Mouse (Mus musculus): Measurements from ENCODE around the gene Pik3cb. TPM values are rescaled to one million over a fixed set of nuclear protein-coding genes. Genes with fewer than 3 reads are reported as not detected.
A peak's percentile ranks its signal among the peaks of the same experiment; 100 is the strongest.

Pik3cb gene
- total RNA-seq, 1 experiment = 10.2 TPM

DNA sequence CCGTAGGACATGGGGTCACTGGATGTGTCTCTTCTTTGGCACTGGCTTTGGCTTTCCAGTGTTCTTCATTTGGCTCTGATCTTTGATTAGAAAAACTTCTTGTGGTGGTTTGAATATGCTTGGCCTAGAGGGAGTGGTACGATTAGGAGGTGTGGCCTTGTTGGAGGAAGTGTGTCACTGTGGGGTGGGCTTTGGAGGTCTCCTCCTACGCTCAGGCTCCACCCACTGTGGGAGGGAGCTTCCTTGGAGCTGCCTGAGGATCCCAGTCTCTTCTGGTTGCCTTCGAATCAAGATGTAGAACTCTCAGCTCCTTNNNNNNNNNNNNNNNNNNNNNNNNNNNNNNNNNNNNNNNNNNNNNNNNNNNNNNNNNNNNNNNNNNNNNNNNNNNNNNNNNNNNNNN, 118.7 kb downstream of the Pik3cb start:
- in situ Hi-C loops (cut with MboI; ENCODE audit: low sequenced_read_pairs in 2 of 2, unreplicated experiment in 2 of 2) = no loop called here
- no peak for TF ChIP-seq ZC3H11A (IDR thresholded peaks at IDR 0.05; ENCODE audit: borderline replicate concordance, low read depth, low read length)
- no peak for TF ChIP-seq CHD2 (IDR thresholded peaks at IDR 0.05; ENCODE audit: low read depth, low read length)
- TF ChIP-seq HCFC1 (IDR thresholded peaks at IDR 0.05; ENCODE audit: borderline replicate concordance, insufficient read depth, low read length) = no peak
- no peak for TF ChIP-seq MAFK (IDR thresholded peaks at IDR 0.05; ENCODE audit: insufficient read depth, low read depth, low read length)
- TF ChIP-seq ZNF384 (IDR thresholded peaks at IDR 0.05; ENCODE audit: low read depth, low read length) = no peak

GRCm38 (mm10) chr9:99021166-99021565, 119.3 kb downstream of the Pik3cb start:
- no peak overlapping the region for H3K4me3 ChIP-seq (ENCODE audit: insufficient read depth in 1 of 2, low read depth in 1 of 2, low read length in 2 of 2, poor library complexity in 1 of 2, severe bottlenecking in 1 of 2)
- in situ Hi-C loops (cut with MboI; ENCODE audit: low sequenced_read_pairs in 2 of 2, unreplicated experiment in 2 of 2) = no loop called here
- peaks cover 0 to 5% of the 10 kb centered on the region in 2 experiments; a peak in 1 of 4 replicates for H3K4me1 ChIP-seq (ENCODE audit: control insufficient read depth in 2 of 2, insufficient read depth in 2 of 2, low read length in 2 of 2, poor library complexity in 1 of 2)
- TF ChIP-seq HCFC1 (IDR thresholded peaks at IDR 0.05; ENCODE audit: borderline replicate concordance, insufficient read depth, low read length) = no peak
- no peak for TF ChIP-seq MAFK (IDR thresholded peaks at IDR 0.05; ENCODE audit: insufficient read depth, low read depth, low read length)
- TF ChIP-seq CHD2 (IDR thresholded peaks at IDR 0.05; ENCODE audit: low read depth, low read length) = no peak
- TF ChIP-seq ZC3H11A (IDR thresholded peaks at IDR 0.05; ENCODE audit: borderline replicate concordance, low read depth, low read length) = no peak
- no peak for TF ChIP-seq ZNF384 (IDR thresholded peaks at IDR 0.05; ENCODE audit: low read depth, low read length)
- H3K27ac ChIP-seq (ENCODE audit: insufficient read depth, low read depth, low read length, poor library complexity, severe bottlenecking) = no peak overlapping the region
- DNase-seq (ENCODE audit: low read depth, low spot score) = no peak
- H3K9ac ChIP-seq (ENCODE audit: insufficient read depth, low read depth, low read length, poor library complexity, severe bottlenecking) = no peak overlapping the region
- no peaks in the 10 kb centered on the region for H3K36me3 ChIP-seq (ENCODE audit: control insufficient read depth, insufficient read depth, low read length, poor library complexity, severe bottlenecking)
- H3K9me3 ChIP-seq (ENCODE audit: control insufficient read depth, insufficient read depth, low read depth, low read length) = no peaks in the 10 kb centered on the region

More for the DNA sequence above, 118.7 kb downstream of the Pik3cb start:
- no peak overlapping the region for H3K4me3 ChIP-seq (ENCODE audit: insufficient read depth in 1 of 2, low read depth in 1 of 2, low read length in 2 of 2, poor library complexity in 1 of 2, severe bottlenecking in 1 of 2)
- H3K27ac ChIP-seq (ENCODE audit: insufficient read depth, low read depth, low read length, poor library complexity, severe bottlenecking) = no peak overlapping the region
- no peaks in the 10 kb centered on the region for H3K9me3 ChIP-seq (ENCODE audit: control insufficient read depth, insufficient read depth, low read depth, low read length)
- H3K36me3 ChIP-seq (ENCODE audit: control insufficient read depth, insufficient read depth, low read length, poor library complexity, severe bottlenecking) = no peaks in the 10 kb centered on the region
- H3K9ac ChIP-seq (ENCODE audit: insufficient read depth, low read depth, low read length, poor library complexity, severe bottlenecking) = no peak overlapping the region
- peaks cover 0 to 5% of the 10 kb centered on the region in 2 experiments; a peak in 1 of 4 replicates for H3K4me1 ChIP-seq (ENCODE audit: control insufficient read depth in 2 of 2, insufficient read depth in 2 of 2, low read length in 2 of 2, poor library complexity in 1 of 2)
- DNase-seq (ENCODE audit: low read depth, low spot score) = peak; percentile 37

DNA sequence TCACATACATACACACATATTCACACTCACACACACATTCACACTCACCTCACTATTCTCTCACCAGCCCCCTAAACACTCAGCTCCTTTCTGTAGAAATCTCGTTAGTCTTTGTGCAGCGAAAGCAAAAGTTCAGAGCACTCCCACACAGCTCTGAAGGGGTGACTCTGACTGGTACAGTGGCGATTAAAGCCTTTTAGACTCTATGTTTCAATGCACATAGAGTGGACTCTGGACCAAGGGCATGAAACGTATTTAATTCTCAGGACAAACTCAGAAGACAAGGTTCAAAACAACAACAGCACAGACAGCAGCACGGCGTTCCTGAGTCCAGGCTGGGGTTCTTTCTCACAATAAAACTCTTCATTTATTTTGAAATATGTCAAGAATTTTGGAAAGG, 122.7 kb downstream of the Pik3cb start:
- Histone ChIP-seq H3K27ac (ENCODE audit: insufficient read depth, low read depth, low read length, poor library complexity, severe bottlenecking) (no peak overlapping the region), H3K9ac (ENCODE audit: insufficient read depth, low read depth, low read length, poor library complexity, severe bottlenecking) (no peak overlapping the region), H3K36me3 (ENCODE audit: control insufficient read depth, insufficient read depth, low read length, poor library complexity, severe bottlenecking) (no peaks in the 10 kb centered on the region), H3K4me1 (ENCODE audit: control insufficient read depth in 2 of 2, insufficient read depth in 2 of 2, low read length in 2 of 2, poor library complexity in 1 of 2) (peaks cover 0 to 5% of the 10 kb centered on the region in 2 experiments; a peak in 1 of 4 replicates), H3K4me3 (ENCODE audit: insufficient read depth in 1 of 2, low read depth in 1 of 2, low read length in 2 of 2, poor library complexity in 1 of 2, severe bottlenecking in 1 of 2) (no peak overlapping the region), H3K9me3 (ENCODE audit: control insufficient read depth, insufficient read depth, low read depth, low read length) (no peaks in the 10 kb centered on the region)
- in situ Hi-C loops (cut with MboI; ENCODE audit: low sequenced_read_pairs in 2 of 2, unreplicated experiment in 2 of 2) = no loop called here
- no peak for TF ChIP-seq ZNF384 (IDR thresholded peaks at IDR 0.05; ENCODE audit: low read depth, low read length)
- no peak for TF ChIP-seq ZC3H11A (IDR thresholded peaks at IDR 0.05; ENCODE audit: borderline replicate concordance, low read depth, low read length)
- no peak for TF ChIP-seq HCFC1 (IDR thresholded peaks at IDR 0.05; ENCODE audit: borderline replicate concordance, insufficient read depth, low read length)
- no peak for TF ChIP-seq MAFK (IDR thresholded peaks at IDR 0.05; ENCODE audit: insufficient read depth, low read depth, low read length)
- no peak for TF ChIP-seq CHD2 (IDR thresholded peaks at IDR 0.05; ENCODE audit: low read depth, low read length)
- DNase-seq (ENCODE audit: low read depth, low spot score) = no peak

GRCm38 (mm10) chr9:99016759-99017158, 123.7 kb downstream of the Pik3cb start:
- DNase-seq (ENCODE audit: low read depth, low spot score) = no peak

More at GRCm38 (mm10) chr9:99016759-99017158, 123.7 kb downstream of the Pik3cb start:
- no peaks in the 10 kb centered on the region for H3K36me3 ChIP-seq (ENCODE audit: control insufficient read depth, insufficient read depth, low read length, poor library complexity, severe bottlenecking)
- no peak overlapping the region for H3K27ac ChIP-seq (ENCODE audit: insufficient read depth, low read depth, low read length, poor library complexity, severe bottlenecking)
- TF ChIP-seq CHD2 (IDR thresholded peaks at IDR 0.05; ENCODE audit: low read depth, low read length) = no peak
- no peak for TF ChIP-seq ZC3H11A (IDR thresholded peaks at IDR 0.05; ENCODE audit: borderline replicate concordance, low read depth, low read length)
- TF ChIP-seq HCFC1 (IDR thresholded peaks at IDR 0.05; ENCODE audit: borderline replicate concordance, insufficient read depth, low read length) = no peak
- TF ChIP-seq MAFK (IDR thresholded peaks at IDR 0.05; ENCODE audit: insufficient read depth, low read depth, low read length) = no peak
- no peak for TF ChIP-seq ZNF384 (IDR thresholded peaks at IDR 0.05; ENCODE audit: low read depth, low read length)
- in situ Hi-C loops (cut with MboI; ENCODE audit: low sequenced_read_pairs in 2 of 2, unreplicated experiment in 2 of 2) = no loop called here
- H3K4me1 ChIP-seq (ENCODE audit: control insufficient read depth in 2 of 2, insufficient read depth in 2 of 2, low read length in 2 of 2, poor library complexity in 1 of 2) = peaks cover 0 to 5% of the 10 kb centered on the region in 2 experiments; a peak in 1 of 4 replicates
- H3K9me3 ChIP-seq (ENCODE audit: control insufficient read depth, insufficient read depth, low read depth, low read length) = no peaks in the 10 kb centered on the region
- H3K4me3 ChIP-seq (ENCODE audit: insufficient read depth in 1 of 2, low read depth in 1 of 2, low read length in 2 of 2, poor library complexity in 1 of 2, severe bottlenecking in 1 of 2) = no peak overlapping the region
- H3K9ac ChIP-seq (ENCODE audit: insufficient read depth, low read depth, low read length, poor library complexity, severe bottlenecking) = no peak overlapping the region

All from ES-E14 (cell line).